Mouse (Mus musculus): ENCODE measurements around the gene Taok1.

- TF ChIP-seq POLR2A (IDR thresholded peaks at IDR 0.05; ENCODE audit: insufficient read length, low read depth) = no peak
- no peak for TF ChIP-seq TCF12 (IDR thresholded peaks at IDR 0.05; ENCODE audit: insufficient read depth, poor library complexity, severe bottlenecking)
- no peak for TF ChIP-seq USF1 (IDR thresholded peaks at IDR 0.05; ENCODE audit: low read depth)
- TF ChIP-seq E2F4 (IDR thresholded peaks at IDR 0.05; ENCODE audit: insufficient read depth) = no peak
- no peak for TF ChIP-seq MAX (IDR thresholded peaks at IDR 0.05; ENCODE audit: low read depth)
- TF ChIP-seq REST (IDR thresholded peaks at IDR 0.05; ENCODE audit: insufficient read depth, insufficient read length) = no peak
- no peak for TF ChIP-seq CEBPB (IDR thresholded peaks at IDR 0.05; ENCODE audit: insufficient read depth, poor library complexity, severe bottlenecking)
- TF ChIP-seq TCF3 (IDR thresholded peaks at IDR 0.05; ENCODE audit: insufficient read length, low read depth) = no peak
- no peak for TF ChIP-seq SRF (IDR thresholded peaks at IDR 0.05; ENCODE audit: control insufficient read depth, insufficient read length, low read depth)
Observed at GRCm38 (mm10) chr11:77500361-77501325, 107.0 kb downstream of the Taok1 start.

Data from myocyte (in vitro differentiated cells).